ENCODE assay signal across 14 mouse cellular contexts in the genomic region with DNA sequence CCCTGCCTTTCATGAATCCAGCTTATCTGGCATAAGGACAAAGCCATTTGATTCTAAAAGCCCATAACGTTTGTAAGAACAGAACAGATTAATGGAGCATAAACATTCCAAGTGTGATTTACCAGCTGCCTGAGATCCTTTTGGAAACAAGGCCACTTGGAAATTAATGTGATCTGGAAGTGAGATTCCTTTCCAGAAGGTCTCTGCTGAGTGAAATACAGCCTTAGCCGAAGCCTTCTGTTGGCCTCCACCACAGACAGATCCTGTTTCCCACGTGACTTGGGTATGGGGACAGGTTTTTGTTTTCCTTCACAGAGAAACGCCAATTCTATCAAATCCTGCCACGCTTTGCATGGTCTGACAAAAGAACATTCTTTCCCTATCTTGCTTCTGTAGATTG. TPM values are rescaled to one million over a fixed set of nuclear protein-coding genes. Genes with fewer than 3 reads are reported as not detected.
DNase-seq lines count a peak whose midpoint lies in the region; ATAC-seq and TF ChIP-seq lines count a peak whose summit lies in the region.
"Had no signal": no experiment of that assay in that cellular context is flagged by ENCODE, and none has a peak within 500 bp of the region (broad histone marks: within the 10 kb centered on the region; RNA-seq: fewer than 3 reads in every experiment).

No protein-coding gene starts in this region.

- peak overlapping the region; percentile 77 for H3K27ac ChIP-seq in kidney, postnatal 0 days
- H3K27ac ChIP-seq: midbrain, embryonic 12.5 days had no signal

- TF ChIP-seq CTCF in kidney, postnatal 0 days (IDR thresholded peaks at IDR 0.05; ENCODE audit: low read depth), result no peak
- no peak for TF ChIP-seq CTCF in lung, adult 2 months (IDR thresholded peaks at IDR 0.05; ENCODE audit: insufficient read depth, low read length)

- no peaks in the 10 kb centered on the region for H3K36me3 ChIP-seq in kidney, postnatal 0 days (ENCODE audit: insufficient read depth, low read length)
- H3K36me3 ChIP-seq: limb, embryonic 13.5 days; midbrain, embryonic 12.5 days had no signal

- 13% methylated on average over 5 of the region's 5 CpGs for WGBS in kidney, postnatal 0 days
- 46% methylated on average over 5 of the region's 5 CpGs for WGBS in lung, adult 2 months

- no peak for TF ChIP-seq POLR2A in lung, adult 2 months (IDR thresholded peaks at IDR 0.05; ENCODE audit: borderline replicate concordance, extremely low read depth, low read depth, low read length)

- no peaks in the 10 kb centered on the region for H3K27me3 ChIP-seq in kidney, postnatal 0 days (ENCODE audit: insufficient read depth, low read length)
- H3K27me3 ChIP-seq: limb, embryonic 13.5 days; midbrain, embryonic 12.5 days had no signal

- 0 out of 2 replicates have a peak overlapping the region, but pooled peaks have one; percentile 1 for H3K4me2 ChIP-seq in kidney, postnatal 0 days (ENCODE audit: low read length)
- H3K4me2 ChIP-seq: limb, embryonic 13.5 days; midbrain, embryonic 12.5 days had no signal

- ATAC-seq in kidney, postnatal 0 days (replicated peaks; ENCODE audit: low FRiP score, low read depth), result peak; percentile 42; the same call in 1 of the 2 replicates
- ATAC-seq: inflammation-experienced regulatory T-cells, adult 6 months had no signal

- no peak overlapping the region for H3K9ac ChIP-seq in kidney, postnatal 0 days (ENCODE audit: low read depth, low read length)
- H3K9ac ChIP-seq: limb, embryonic 13.5 days; midbrain, embryonic 12.5 days had no signal

- H3K4me3 ChIP-seq in kidney, postnatal 0 days (replicated peaks; ENCODE audit: low read depth, low read length), result no peak overlapping the region
- H3K4me3 ChIP-seq in lung, adult 2 months (replicated peaks; ENCODE audit: extremely low read depth, low read depth, low read length), result no peak overlapping the region
- H3K4me3 ChIP-seq: limb, embryonic 13.5 days; midbrain, embryonic 12.5 days had no signal

- H3K4me1 ChIP-seq in kidney, postnatal 0 days (replicated peaks; ENCODE audit: insufficient read depth, low read length), result peaks cover 5% of the 10 kb centered on the region
- H3K4me1 ChIP-seq in lung, adult 2 months (ENCODE audit: control insufficient read depth, insufficient read depth, low read length), result no peaks in the 10 kb centered on the region

- no peaks in the 10 kb centered on the region for H3K9me3 ChIP-seq in kidney, postnatal 0 days (replicated peaks; ENCODE audit: low read length)
- H3K9me3 ChIP-seq: limb, embryonic 13.5 days; midbrain, embryonic 12.5 days had no signal

- DNase-seq in cerebellum, adult 9-10 months, result peak; percentile 12
- no peak for DNase-seq in cerebellum, adult 11-12 months
- DNase-seq in kidney, adult 9 months, result peak; percentile 17
- no peak for DNase-seq in kidney, postnatal 36 days
- peak; percentile 66 for DNase-seq in MN1 (ENCODE audit: low spot score)
- DNase-seq in kidney, postnatal 0 days (ENCODE audit: low spot score), result peak; percentile 96
- DNase-seq in left cerebral cortex, adult 8-10 months (ENCODE audit: low spot score in 2 of 2), result no peak
- no peak for DNase-seq in lung, adult 2 months
- DNase-seq: cerebellum, postnatal 25 days; gastrocnemius, postnatal 25 days; layer of hippocampus, postnatal 36 days had no signal

RNA-seq across cellular contexts. Expression of a gene that starts 3.1 kb away (rescaled TPM):
- polyA plus RNA-seq in kidney, postnatal 0 days (2015; fragmentation: Nextera tagmentation; extraction: Ambion mirVana), result 1.6 and 2.3 TPM in 2 replicates
- total RNA-seq in left cerebral cortex, adult 8-10 months (2022), result not detected
- 8.2 and 15.3 TPM in 2 replicates for polyA plus RNA-seq in lung, adult 2 months (2012; rRNA removed)
- total RNA-seq: layer of hippocampus, postnatal 36 days had no signal

Comparison
In these comparisons a context has a peak if more than half of its experiments do, and no peak if none do; other contexts are left out.
1. DNase-seq: peak in cerebellum, adult 9-10 months (single experiment), kidney, adult 9 months (single experiment), MN1 (single experiment) and kidney, postnatal 0 days (single experiment); none in cerebellum, adult 11-12 months (single experiment), kidney, postnatal 36 days (0 of 2), left cerebral cortex, adult 8-10 months (0 of 2) and lung, adult 2 months (single experiment).